Mouse (Mus musculus) thymus, adult 2 months (tissue): Measurements from ENCODE around the gene Mpc2.

ENCODE experiments used
- CTCF ChIP-seq: fragments of 200-500 bp; IDR thresholded peaks from 2 replicates; pipeline ENCODE4 v1.5.1; 2012; ENCODE audit warnings: mild to moderate bottlenecking, control low read depth, low read length, moderate library complexity, borderline replicate concordance; ENCODE audit not compliant: control insufficient read depth, poor library complexity, insufficient read depth; ENCODE audit errors: extremely low read depth
- POLR2A ChIP-seq: fragments of 200-500 bp; IDR thresholded peaks from 2 replicates; pipeline ENCODE4 v1.6.1; 2012; ENCODE audit warnings: mild to moderate bottlenecking, low read length, control low read depth, moderate library complexity; ENCODE audit not compliant: control insufficient read depth, poor library complexity, insufficient read depth; ENCODE audit errors: extremely low read depth

- TF ChIP-seq POLR2A (no peak), CTCF (no peak)
Measured at GRCm38 (mm10) chr1:165506303-165506702, 45.9 kb downstream of the Mpc2 start.
